Comparison of ENCODE assay signal across 28 mouse cellular contexts in genomic region chr9:28438752-28439151, GRCm38 (mm10).
"Had no signal": no experiment of that assay in that cellular context is flagged by ENCODE, and none has a peak within 500 bp of the region (broad histone marks: within the 10 kb centered on the region; RNA-seq: fewer than 3 reads in every experiment).

No protein-coding gene starts in this region.

- H3K4me3 ChIP-seq: heart, adult 2 months; heart, embryonic 13.5 days; heart, embryonic 15.5 days; hindbrain, embryonic 13.5 days; hindbrain, embryonic 15.5 days; kidney, embryonic 15.5 days; layer of hippocampus, adult 2 months; left cerebral cortex, adult 2 months; limb, embryonic 10.5 days; limb, embryonic 12.5 days; liver, embryonic 13.5 days; liver, embryonic 15.5 days had no signal

- H3K27ac ChIP-seq: heart, adult 2 months; heart, embryonic 13.5 days; heart, embryonic 15.5 days; hindbrain, embryonic 15.5 days; hindbrain, postnatal 0 days; kidney, embryonic 15.5 days; layer of hippocampus, adult 2 months; left cerebral cortex, adult 2 months; limb, embryonic 10.5 days; limb, embryonic 12.5 days; liver, embryonic 13.5 days; liver, embryonic 15.5 days had no signal

- H3K27me3 ChIP-seq: heart, embryonic 13.5 days; heart, embryonic 15.5 days; hindbrain, embryonic 13.5 days; hindbrain, embryonic 15.5 days; kidney, embryonic 15.5 days; limb, embryonic 12.5 days; liver, embryonic 13.5 days; liver, embryonic 15.5 days had no signal

- DNase-seq: gastrocnemius, postnatal 14 days; gastrocnemius, postnatal 36 days; heart, adult 2 months; heart, postnatal 14 days; heart, postnatal 36 days; kidney, adult 11 months; kidney, adult 2 months; kidney, adult 9 months; kidney, postnatal 10 days; kidney, postnatal 25 days; kidney, postnatal 4 days; liver; liver, embryonic 13.5 days; liver, postnatal 0 days had no signal

- H3K36me3 ChIP-seq: heart, embryonic 13.5 days; heart, embryonic 15.5 days; hindbrain, embryonic 13.5 days; hindbrain, embryonic 15.5 days; kidney, embryonic 15.5 days; limb, embryonic 10.5 days; limb, embryonic 12.5 days; liver, embryonic 13.5 days; liver, embryonic 15.5 days had no signal

- H3K4me2 ChIP-seq: heart, embryonic 11.5 days; heart, embryonic 13.5 days; heart, embryonic 15.5 days; hindbrain, embryonic 13.5 days; hindbrain, embryonic 15.5 days; kidney, embryonic 15.5 days; limb, embryonic 12.5 days; liver, embryonic 11.5 days; liver, embryonic 13.5 days; liver, embryonic 15.5 days had no signal

- H3K9ac ChIP-seq: heart, embryonic 13.5 days; heart, embryonic 15.5 days; hindbrain, embryonic 13.5 days; hindbrain, embryonic 15.5 days; kidney, embryonic 15.5 days; limb, embryonic 12.5 days; liver, embryonic 13.5 days; liver, embryonic 15.5 days; liver, postnatal 0 days had no signal

- H3K9me3 ChIP-seq: heart, embryonic 13.5 days; heart, embryonic 15.5 days; hindbrain, embryonic 13.5 days; hindbrain, embryonic 15.5 days; kidney, embryonic 15.5 days; limb, embryonic 10.5 days; limb, embryonic 12.5 days; liver, embryonic 13.5 days; liver, embryonic 15.5 days had no signal

- ATAC-seq: intestine, embryonic 16.5 days; liver, postnatal 0 days had no signal

- H3K4me1 ChIP-seq: liver, embryonic 13.5 days; liver, embryonic 15.5 days had no signal
